18 mouse cellular contexts compared by ENCODE assay signal in the genomic region with DNA sequence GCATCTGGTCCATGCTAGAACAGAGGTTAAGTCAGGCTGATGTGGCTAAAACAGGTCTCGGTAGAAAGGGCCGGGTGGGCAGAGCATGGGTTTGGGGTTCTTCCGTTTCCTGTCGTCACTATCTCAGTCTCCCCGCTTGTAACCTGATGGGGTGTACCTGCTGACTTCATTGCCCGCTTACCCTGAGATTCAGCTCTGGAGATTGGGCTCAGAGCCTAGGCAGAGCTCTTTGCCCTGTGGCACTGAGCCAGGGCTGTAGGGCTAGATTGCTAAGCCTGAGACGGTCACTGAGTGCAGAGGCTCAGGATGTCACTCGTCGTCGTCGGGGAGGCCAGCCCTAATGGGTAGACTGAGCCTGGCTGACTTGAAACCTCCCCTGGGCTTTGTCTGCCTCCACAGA. TPM values are rescaled to one million over a fixed set of nuclear protein-coding genes. Genes with fewer than 3 reads are reported as not detected.
DNase-seq lines count a peak whose midpoint lies in the region; ATAC-seq lines count a peak whose summit lies in the region.
"Had no signal": no experiment of that assay in that cellular context is flagged by ENCODE, and none has a peak within 500 bp of the region (broad histone marks: within the 10 kb centered on the region; RNA-seq: fewer than 3 reads in every experiment).

No protein-coding gene starts in this region.

- 0 out of 2 replicates have a peak overlapping the region, but pooled peaks have one; percentile 22 for H3K27ac ChIP-seq in heart, embryonic 10.5 days
- peak overlapping the region; percentile 15; the same call in 1 of the 2 replicates for H3K27ac ChIP-seq in lung, embryonic 15.5 days
- H3K27ac ChIP-seq: intestine, embryonic 15.5 days; limb, embryonic 10.5 days; midbrain, embryonic 10.5 days; neural tube, embryonic 15.5 days had no signal

- no peaks in the 10 kb centered on the region for H3K9me3 ChIP-seq in heart, embryonic 10.5 days
- H3K9me3 ChIP-seq in lung, embryonic 15.5 days = no peaks in the 10 kb centered on the region
- H3K9me3 ChIP-seq: intestine, embryonic 15.5 days; limb, embryonic 10.5 days; midbrain, embryonic 10.5 days; neural tube, embryonic 15.5 days had no signal

- no peak for ATAC-seq in lung, embryonic 15.5 days (ENCODE audit: borderline replicate concordance, extremely low read depth, low FRiP score, low TSS enrichment)
- ATAC-seq: forebrain, embryonic 16.5 days; intestine, embryonic 15.5 days had no signal

- no peak overlapping the region for H3K4me3 ChIP-seq in heart, embryonic 10.5 days
- no peak overlapping the region for H3K4me3 ChIP-seq in lung, embryonic 15.5 days
- H3K4me3 ChIP-seq: intestine, embryonic 15.5 days; limb, embryonic 10.5 days; midbrain, embryonic 10.5 days; neural tube, embryonic 15.5 days had no signal

- no peak overlapping the region for H3K9ac ChIP-seq in lung, embryonic 15.5 days
- H3K9ac ChIP-seq: intestine, embryonic 15.5 days; neural tube, embryonic 15.5 days had no signal

- DNase-seq in heart, embryonic 10.5 days (ENCODE audit: low spot score) = no peak
- no peak for DNase-seq in heart, adult 8-10 months (ENCODE audit: low spot score)
- DNase-seq in lung, postnatal 25 days (ENCODE audit: low spot score) = no peak
- peak; percentile 87 to 91 for DNase-seq in kidney, postnatal 36 days
- no peak for DNase-seq in cerebellum, postnatal 14 days
- DNase-seq in right cerebral cortex, adult 18-20 months = no peak
- DNase-seq: cerebellum, adult 8-10 months; embryo, embryonic 11 days; gastrocnemius, postnatal 14 days; layer of hippocampus, postnatal 36 days; retina, postnatal 1 day had no signal

- H3K4me1 ChIP-seq in heart, embryonic 10.5 days = peaks cover 39% of the 10 kb centered on the region
- peaks cover 22% of the 10 kb centered on the region for H3K4me1 ChIP-seq in lung, embryonic 15.5 days

- H3K27me3 ChIP-seq in heart, embryonic 10.5 days (ENCODE audit: insufficient read depth, poor library complexity, severe bottlenecking) = peaks cover 50% of the 10 kb centered on the region
- peaks cover 30% of the 10 kb centered on the region for H3K27me3 ChIP-seq in lung, embryonic 15.5 days

- 68% methylated on average over 11 of the region's 11 CpGs for WGBS in heart, embryonic 10.5 days
- 61% methylated on average over 11 of the region's 11 CpGs for WGBS in lung, embryonic 15.5 days

- H3K4me2 ChIP-seq in lung, embryonic 15.5 days = no peak overlapping the region
- H3K4me2 ChIP-seq: intestine, embryonic 15.5 days; neural tube, embryonic 15.5 days had no signal

- no peaks in the 10 kb centered on the region for H3K36me3 ChIP-seq in heart, embryonic 10.5 days
- no peaks in the 10 kb centered on the region for H3K36me3 ChIP-seq in lung, embryonic 15.5 days
- H3K36me3 ChIP-seq: intestine, embryonic 15.5 days; limb, embryonic 10.5 days; midbrain, embryonic 10.5 days; neural tube, embryonic 15.5 days had no signal

RNA-seq across cellular contexts. Expression of a gene that starts 5.1 kb away (rescaled TPM):
- 0.09 and 0.36 TPM in 2 replicates for polyA plus RNA-seq in heart, embryonic 10.5 days (2016; fragmentation: Nextera tagmentation; extraction: Ambion mirVana)
- total RNA-seq in heart, adult 8-10 months (2022) = under 1 TPM; 0.32 to 0.94 (median 0.55) TPM
- polyA plus RNA-seq in lung, embryonic 15.5 days (2015; fragmentation: Nextera tagmentation; extraction: Ambion mirVana) = 0.26 and 0.43 TPM in 2 replicates
- total RNA-seq: layer of hippocampus, postnatal 36 days had no signal
- polyA plus RNA-seq: hindbrain, embryonic 11.5 days; limb, embryonic 10.5 days had no signal

RNA-seq across cellular contexts. Expression of a gene that starts 33.2 kb away (rescaled TPM):
- 47.5 and 77.0 TPM in 2 replicates for polyA plus RNA-seq in heart, embryonic 10.5 days (2016; fragmentation: Nextera tagmentation; extraction: Ambion mirVana)
- 100 to 1,000 TPM; 164 to 261 (median 195) TPM for total RNA-seq in heart, adult 8-10 months (2022)
- polyA plus RNA-seq in lung, embryonic 15.5 days (2015; fragmentation: Nextera tagmentation; extraction: Ambion mirVana) = 3.3 and 4.3 TPM in 2 replicates
- total RNA-seq: layer of hippocampus, postnatal 36 days had no signal

RNA-seq across cellular contexts. Expression of a gene that starts 35.6 kb away (rescaled TPM):
- 1.9 and 2.8 TPM in 2 replicates for polyA plus RNA-seq in heart, embryonic 10.5 days (2016; fragmentation: Nextera tagmentation; extraction: Ambion mirVana)
- 10 to 100 TPM; 20.5 to 28.9 (median 23.9) TPM for total RNA-seq in heart, adult 8-10 months (2022)
- polyA plus RNA-seq in lung, embryonic 15.5 days (2015; fragmentation: Nextera tagmentation; extraction: Ambion mirVana) = 2.7 and 2.8 TPM in 2 replicates

RNA-seq across cellular contexts. Expression of a gene that starts 48.0 kb away (rescaled TPM):
- polyA plus RNA-seq in heart, embryonic 10.5 days (2016; fragmentation: Nextera tagmentation; extraction: Ambion mirVana) = 8.0 and 9.6 TPM in 2 replicates
- total RNA-seq in heart, adult 8-10 months (2022) = 10 to 100 TPM in 1 of 4 experiments, 1 to 10 TPM in 3; 6.8 to 10.7 (median 9.1) TPM
- 10.6 and 12.6 TPM in 2 replicates for polyA plus RNA-seq in lung, embryonic 15.5 days (2015; fragmentation: Nextera tagmentation; extraction: Ambion mirVana)

Comparison
In these comparisons a context has a peak if more than half of its experiments do, and no peak if none do; other contexts are left out.
1. DNase-seq: peak in kidney, postnatal 36 days (2 of 2); none in heart, embryonic 10.5 days (single experiment), heart, adult 8-10 months (single experiment), lung, postnatal 25 days (single experiment), cerebellum, postnatal 14 days (0 of 2) and right cerebral cortex, adult 18-20 months (single experiment).